Mouse (Mus musculus): Measurements from ENCODE around the gene Vmn2r27. TPM values are rescaled to one million over a fixed set of nuclear protein-coding genes. Genes with fewer than 3 reads are reported as not detected.

Vmn2r27 gene
- not detected in 2 replicates for polyA plus RNA-seq (2012)

DNA sequence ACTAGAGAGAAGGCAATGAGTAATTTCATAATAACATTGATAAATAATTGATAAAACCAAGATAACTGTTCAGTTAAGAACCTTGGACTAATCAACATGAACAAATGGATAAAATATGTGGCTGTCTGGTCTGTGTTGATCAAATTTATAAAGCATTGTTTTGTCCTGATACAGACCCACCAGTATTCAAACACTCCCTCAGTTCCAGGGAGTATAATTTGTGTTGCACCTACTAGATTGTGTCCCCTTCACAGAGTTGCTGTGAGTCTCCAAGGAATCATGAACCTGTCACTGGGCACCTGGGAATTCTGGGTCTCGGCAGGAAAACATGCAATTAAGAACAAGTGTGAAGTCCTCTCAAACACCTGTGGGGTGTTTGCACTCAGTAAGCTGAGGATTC lies at the start of gene Vmn2r27:
Gene Vmn2r27, minus strand, starts transcription at position 101 of the 400 bp plus-strand sequence.

Other genes with a start within 250 kb of the Vmn2r27 start
- gene Vmn2r26, start 207.3 kb downstream of the Vmn2r27 start, polyA plus RNA-seq (2012): not detected in 2 replicates
- 0.10 and 0.37 TPM in 2 replicates for gene Cd163, start 72.8 kb upstream of the Vmn2r27 start, polyA plus RNA-seq (2012)
- 25.8 and 31.5 TPM in 2 replicates for gene Pex5, start 183.2 kb upstream of the Vmn2r27 start, polyA plus RNA-seq (2012)
- gene Clstn3, start 232.9 kb upstream of the Vmn2r27 start, polyA plus RNA-seq (2012): 28.8 and 42.2 TPM in 2 replicates

Measured in megakaryocyte-erythroid progenitor cell, adult 5 weeks (primary cell).